Mouse (Mus musculus) bone marrow, adult 2 months (tissue): Measurements from ENCODE around the gene Slc15a4. TPM values are rescaled to one million over a fixed set of nuclear protein-coding genes. Genes with fewer than 3 reads are reported as not detected.

Source experiments
- H3K27ac ChIP-seq: fragments of 200-500 bp; 2 replicates; pipeline ENCODE4 v1.5.1; 2012; ENCODE audit warnings: low read depth, mild to moderate bottlenecking, control low read depth, inconsistent platforms, low read length; ENCODE audit not compliant: control insufficient read depth, poor library complexity, insufficient read depth
- H3K4me1 ChIP-seq: fragments of 200-500 bp; 2 replicates; pipeline ENCODE4 v1.6.1; 2011; ENCODE audit warnings: low read length; ENCODE audit not compliant: control insufficient read depth, insufficient read depth
- H3K4me3 ChIP-seq: fragments of 200-500 bp; replicated peaks from 2 replicates; pipeline ENCODE3; 2011; ENCODE audit warnings: mild to moderate bottlenecking, low read depth, low read length, control low read depth; ENCODE audit not compliant: control insufficient read depth
- CTCF ChIP-seq: fragments of 200-500 bp; IDR thresholded peaks from 2 replicates; pipeline ENCODE4 v1.5.1; 2011; ENCODE audit warnings: low read length, control low read depth; ENCODE audit not compliant: control insufficient read depth, insufficient read depth
- POLR2A ChIP-seq: fragments of 200-500 bp; IDR thresholded peaks from 2 replicates; pipeline ENCODE4 v1.6.1; 2011; ENCODE audit warnings: low read depth, mild to moderate bottlenecking, control low read depth, low read length, borderline replicate concordance; ENCODE audit not compliant: control insufficient read depth
- WGBS: fragments of 180-500 bp; shearing (Covaris S2); methylation state at CpG from one replicate; pipeline ENCODE4 v1.1.7; 2018; 5-methylcytosine and 5-hydroxymethylcytosine counted together
- polyA plus RNA-seq: library from polyadenylated mRNA; stranded (reverse); fragments of >200 nt; gene quantifications from 2 replicates; pipeline ENCODE4 v1.2.4, GENCODE M21; 2011; ENCODE audit warnings: low replicate concordance; ENCODE audit not compliant: missing spikeins, insufficient read depth, insufficient read length

The Slc15a4 gene
- polyA plus RNA-seq, 1 experiment, result 30.1 TPM

DNA sequence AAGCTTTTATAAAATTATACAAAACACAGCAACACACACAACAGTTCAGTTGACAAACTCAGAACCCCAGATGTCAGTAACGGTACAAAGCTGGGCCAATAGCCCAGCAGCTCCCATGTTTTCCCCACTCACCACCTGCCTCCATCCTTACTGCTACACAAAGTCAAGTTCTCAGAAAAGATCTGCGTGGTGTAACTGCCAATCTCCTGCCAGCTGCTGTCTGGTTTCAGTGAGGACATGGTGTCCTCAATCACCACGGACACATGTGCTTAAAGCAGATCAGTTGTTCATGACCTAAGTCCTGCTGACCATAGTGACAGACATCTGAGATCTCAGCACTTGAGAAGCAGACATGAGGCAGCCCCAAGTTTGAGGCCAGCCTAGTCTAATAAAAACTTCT is 37.0 kb downstream of the Slc15a4 start:
- Histone ChIP-seq H3K4me1 (no peaks in the 10 kb centered on the region), H3K4me3 (no peak overlapping the region), H3K27ac (no peak overlapping the region)
- TF ChIP-seq CTCF (no peak), POLR2A (no peak)
- whole genome bisulfite sequencing, result 81% methylated on average over 3 of the region's 3 CpGs

DNA sequence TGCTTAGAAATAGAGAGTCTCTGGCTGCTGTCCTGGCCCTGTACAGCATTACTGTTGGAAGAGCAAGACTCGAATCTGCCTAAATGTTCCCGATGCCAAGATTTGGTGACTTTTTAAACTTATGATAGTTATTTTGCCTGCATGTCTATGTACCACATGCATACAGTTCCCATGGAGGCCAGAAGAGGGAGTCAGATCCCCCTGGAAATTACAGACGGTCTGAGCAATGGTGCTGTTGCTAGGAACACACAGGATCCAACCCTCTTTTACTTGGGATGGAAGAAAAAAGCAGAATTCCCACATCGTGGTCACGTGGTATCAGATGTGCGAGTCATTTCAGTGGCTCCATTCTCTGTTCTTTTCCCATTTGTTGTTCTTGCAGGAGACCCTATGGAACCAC is 39.8 kb downstream of the Slc15a4 start:
- Histone ChIP-seq H3K4me3 (no peak overlapping the region), H3K4me1 (no peaks in the 10 kb centered on the region), H3K27ac (no peak overlapping the region)
- 74% methylated on average over 6 of the region's 6 CpGs for WGBS
- TF ChIP-seq POLR2A (no peak), CTCF (peak; percentile 35; the same call in 1 of the 2 replicates)

DNA sequence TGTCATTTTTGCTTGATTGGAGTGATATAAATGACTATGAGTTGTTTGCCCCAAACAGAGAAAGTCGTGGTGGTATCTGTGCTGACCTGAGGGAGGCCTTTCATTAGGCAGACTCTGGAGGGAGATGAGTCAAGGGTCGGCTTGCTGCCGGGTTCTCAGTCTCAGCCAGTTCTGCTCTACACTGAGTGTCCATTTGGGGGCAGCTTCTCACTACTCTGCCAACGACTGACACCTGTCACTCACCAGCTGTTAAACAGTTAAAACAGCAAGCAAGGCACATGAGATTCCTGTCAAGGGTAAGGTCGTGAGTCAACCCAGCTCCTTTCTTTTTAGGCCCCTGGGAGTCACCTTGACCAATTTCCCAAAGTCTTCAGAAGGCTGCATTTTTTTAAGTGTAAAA is 40.3 kb downstream of the Slc15a4 start:
- Histone ChIP-seq H3K27ac (no peak overlapping the region), H3K4me3 (no peak overlapping the region), H3K4me1 (no peaks in the 10 kb centered on the region)
- WGBS, result 65% methylated on average over 5 of the region's 5 CpGs
- TF ChIP-seq CTCF (no peak), POLR2A (no peak)

DNA sequence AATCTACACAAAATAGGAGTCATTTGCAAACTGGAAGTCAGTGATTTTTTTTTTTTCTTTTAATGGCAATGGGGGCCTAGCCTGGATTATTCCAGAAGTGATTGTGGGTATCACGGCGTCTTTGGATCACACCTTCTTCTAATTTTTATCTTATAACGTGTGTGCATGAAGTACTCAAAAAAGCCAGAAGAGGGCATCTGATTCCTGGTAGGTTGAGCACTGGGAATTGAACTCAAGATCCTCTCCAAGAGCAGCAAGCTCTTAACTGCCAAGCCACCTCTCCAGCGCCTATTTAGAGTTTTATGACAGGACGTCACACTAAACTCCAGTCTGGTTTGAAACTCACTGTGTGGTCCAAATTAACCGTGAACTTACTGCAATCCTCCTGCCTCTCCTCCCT is 44.8 kb downstream of the Slc15a4 start:
- H3K4me3 ChIP-seq, result no peak overlapping the region
- no peak overlapping the region for H3K27ac ChIP-seq
- no peak for TF ChIP-seq POLR2A
- no peak for TF ChIP-seq CTCF
- 62% methylated on average over 6 of the region's 6 CpGs for WGBS
- no peaks in the 10 kb centered on the region; the same call in 1 of the 2 replicates for H3K4me1 ChIP-seq

DNA sequence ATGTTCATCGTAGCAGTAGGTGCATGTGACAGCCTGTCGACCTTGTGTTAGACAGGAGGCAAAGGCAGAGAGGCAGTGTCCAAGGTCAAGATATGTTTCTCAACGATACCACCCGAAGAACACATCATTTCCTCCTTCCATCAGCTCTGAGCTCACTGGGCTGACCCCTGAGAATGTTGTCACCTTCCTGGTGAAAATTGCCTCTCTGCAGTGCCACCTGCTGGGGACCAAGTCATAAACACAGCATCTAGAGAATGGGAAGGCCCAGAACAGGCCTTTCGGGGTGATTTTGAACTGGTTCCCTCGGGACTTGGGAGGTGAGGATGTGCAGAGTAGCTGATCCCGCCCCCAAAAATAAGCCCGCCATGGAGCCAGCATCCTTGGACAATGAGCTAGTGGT is 49.0 kb downstream of the Slc15a4 start:
- no peak overlapping the region for H3K27ac ChIP-seq
- no peak for TF ChIP-seq POLR2A
- peak; percentile 31; the same call in 1 of the 2 replicates for TF ChIP-seq CTCF
- H3K4me3 ChIP-seq, result no peak overlapping the region
- 64% methylated on average over 8 of the region's 8 CpGs for WGBS
- no peaks in the 10 kb centered on the region; the same call in 1 of the 2 replicates for H3K4me1 ChIP-seq

DNA sequence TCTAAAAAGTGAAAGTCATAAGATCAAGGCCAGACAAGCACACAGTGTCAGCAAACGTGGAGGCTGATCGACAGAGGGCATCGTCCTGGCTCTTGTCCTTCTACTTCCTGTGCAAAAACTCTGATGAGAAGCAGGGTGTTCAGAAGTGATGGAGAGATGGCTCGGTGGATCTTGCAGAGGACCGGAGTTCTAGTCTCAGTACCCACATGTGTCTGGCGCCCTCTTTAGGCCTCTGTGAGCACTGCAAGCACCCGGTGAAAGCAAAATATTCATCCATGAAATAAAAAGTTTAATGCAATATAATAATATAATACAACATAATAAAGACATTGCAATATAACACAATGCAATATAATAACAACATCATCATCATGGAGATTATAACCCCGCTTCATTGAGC is 55.3 kb downstream of the Slc15a4 start:
- WGBS, result 45% methylated on average over 8 of the region's 8 CpGs
- no peaks in the 10 kb centered on the region for H3K4me1 ChIP-seq
- no peak overlapping the region for H3K27ac ChIP-seq
- TF ChIP-seq POLR2A (no peak), CTCF (peak; percentile 41)
- H3K4me3 ChIP-seq, result no peak overlapping the region

DNA sequence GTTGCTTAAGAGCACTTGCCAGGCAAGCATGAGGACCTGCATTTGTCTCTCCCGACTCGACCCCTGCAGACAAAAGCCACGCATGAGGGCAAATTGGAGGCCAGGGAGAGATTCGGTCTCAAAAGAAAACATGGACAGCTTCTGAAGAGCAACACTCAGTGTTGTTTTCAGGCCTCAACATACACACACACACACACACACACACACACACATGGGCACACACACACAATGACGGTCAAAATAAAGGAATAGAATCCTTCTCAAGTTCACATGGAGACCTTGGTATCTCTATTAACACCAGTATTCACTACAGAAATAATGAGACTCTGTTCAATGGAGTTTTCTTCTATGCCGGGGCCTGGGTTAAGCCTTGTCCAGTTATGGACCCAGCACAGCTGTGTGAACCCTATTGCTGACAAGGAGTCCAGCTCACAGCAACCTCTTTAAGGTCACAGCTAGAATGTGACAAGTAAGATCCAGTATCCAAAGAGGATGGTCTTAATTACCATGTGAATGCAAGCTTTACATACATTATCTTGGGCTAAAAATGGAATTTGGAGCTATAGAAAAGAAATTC is 65.4 kb downstream of the Slc15a4 start:
- WGBS, result 81% methylated on average over 6 of the region's 6 CpGs
- no peak for TF ChIP-seq POLR2A
- TF ChIP-seq CTCF, result no peak
- no peak overlapping the region for H3K4me3 ChIP-seq
- no peak overlapping the region for H3K27ac ChIP-seq
- no peaks in the 10 kb centered on the region for H3K4me1 ChIP-seq

DNA sequence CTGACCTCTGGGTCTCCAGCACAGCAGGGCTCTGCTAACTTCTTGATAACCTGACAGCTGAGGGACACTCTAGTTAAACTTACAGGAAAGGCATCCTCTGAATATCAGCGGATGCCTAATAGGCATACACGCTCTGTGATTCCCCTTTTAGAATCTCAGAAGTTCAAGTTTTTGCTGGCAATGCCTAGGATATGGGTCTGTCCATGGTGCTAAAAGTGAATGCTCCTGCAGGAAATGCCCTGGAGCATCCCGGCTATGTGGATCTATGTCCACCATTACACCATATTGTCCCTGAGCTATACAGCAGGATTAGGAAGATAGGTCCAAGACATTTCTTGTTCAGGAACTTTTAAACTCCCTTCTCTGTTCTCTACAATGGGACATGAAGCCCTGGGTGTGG is 71.6 kb downstream of the Slc15a4 start:
- Histone ChIP-seq H3K4me3 (no peak overlapping the region), H3K4me1 (no peaks in the 10 kb centered on the region), H3K27ac (no peak overlapping the region)
- 82% methylated on average over 3 of the region's 3 CpGs for whole genome bisulfite sequencing
- TF ChIP-seq CTCF (no peak), POLR2A (no peak)

DNA sequence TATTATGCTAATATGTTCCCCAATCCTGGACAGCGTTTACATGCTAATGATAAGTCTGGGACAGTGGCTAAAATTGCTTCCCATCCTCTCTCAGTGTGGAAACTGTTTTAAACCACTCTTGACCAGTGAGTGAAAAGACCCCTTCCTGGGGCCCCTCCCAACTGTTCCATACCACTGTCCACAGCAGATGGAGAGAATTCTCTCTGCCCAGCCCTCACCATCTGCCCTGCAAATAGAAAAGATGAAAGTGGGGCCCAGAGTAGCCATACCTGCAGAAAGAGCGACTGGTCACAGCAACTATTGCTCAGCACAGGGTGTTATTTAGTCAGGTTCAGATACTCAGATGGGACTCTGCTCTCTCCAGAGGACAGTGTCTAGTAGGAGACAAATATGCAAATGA is 84.6 kb downstream of the Slc15a4 start:
- Histone ChIP-seq H3K27ac (no peak overlapping the region), H3K4me3 (no peak overlapping the region), H3K4me1 (no peaks in the 10 kb centered on the region)
- 69% methylated on average over 2 of the region's 2 CpGs for WGBS
- TF ChIP-seq POLR2A, result no peak
- TF ChIP-seq CTCF, result no peak
